Mouse (Mus musculus) neural tube, embryonic 11.5 days (tissue): Measurements from ENCODE around the gene Actrt3. TPM values are rescaled to one million over a fixed set of nuclear protein-coding genes. Genes with fewer than 3 reads are reported as not detected.
A peak's percentile ranks its signal among the peaks of the same experiment; 100 is the strongest.

Source experiments
- ATAC-seq: fragments of 200-750 bp; cut with Nextera tagmentation; 2 replicates; pipeline ENCODE4 v1.8.0; 2017; ENCODE audit warnings: moderate number of reproducible peaks, mild to moderate bottlenecking, moderate TSS enrichment, moderate library complexity; ENCODE audit not compliant: insufficient read depth, low FRiP score, low TSS enrichment
- DNase-seq: peaks from one replicate; pipeline ENCODE4 v3.0.0-alpha.2; 2015; ENCODE audit warnings: low spot score
- H3K27ac ChIP-seq: fragments of 300-500 bp; sonication (generic); 2 replicates; pipeline ENCODE4 v1.5.1; 2014; ENCODE audit warnings: low read depth, mild to moderate bottlenecking, low read length
- H3K27me3 ChIP-seq: fragments of 300-500 bp; sonication (generic); 2 replicates; pipeline ENCODE4 v1.6.1; 2014; ENCODE audit warnings: mild to moderate bottlenecking, low read length, mixed read lengths; ENCODE audit not compliant: control insufficient read depth, insufficient read depth
- H3K36me3 ChIP-seq: fragments of 300-500 bp; sonication (generic); 2 replicates; pipeline ENCODE4 v1.6.1; 2014; ENCODE audit warnings: mild to moderate bottlenecking, low read length, moderate library complexity, mixed read lengths; ENCODE audit not compliant: control insufficient read depth, insufficient read depth
- H3K4me1 ChIP-seq: fragments of 300-500 bp; sonication (generic); 2 replicates; pipeline ENCODE4 v1.6.1; 2014; ENCODE audit warnings: low read length, mixed read lengths; ENCODE audit not compliant: control insufficient read depth, insufficient read depth
- H3K4me2 ChIP-seq: fragments of 300-500 bp; sonication (generic); 2 replicates; pipeline ENCODE4 v1.6.1; 2014; ENCODE audit warnings: low read depth, mild to moderate bottlenecking, moderate library complexity
- H3K4me3 ChIP-seq: fragments of 300-500 bp; sonication (generic); 2 replicates; pipeline ENCODE4 v1.5.1; 2014; ENCODE audit warnings: low read depth, low read length
- H3K9ac ChIP-seq: fragments of 300-500 bp; sonication (generic); 2 replicates; pipeline ENCODE4 v1.6.1; 2014; ENCODE audit warnings: mild to moderate bottlenecking, low read length
- H3K9me3 ChIP-seq: fragments of 300-500 bp; sonication (generic); 2 replicates; pipeline ENCODE4 v1.6.1; 2016; ENCODE audit warnings: low read length; ENCODE audit not compliant: control insufficient read depth
- WGBS: fragments of 180-500 bp; shearing (Covaris S2); extraction: QIAGEN DNeasy Blood & Tissue Kit; methylation state at CpG from one replicate; pipeline ENCODE4 v1.1.7; 2014; 5-methylcytosine and 5-hydroxymethylcytosine counted together
- polyA plus RNA-seq: library from polyadenylated mRNA; unstranded; fragments of >200 nt; fragmentation: Nextera tagmentation; extraction: Ambion mirVana; gene quantifications from 2 replicates; pipeline ENCODE4 v1.2.1, GENCODE M21; 2014

Actrt3 gene
- polyA plus RNA-seq: 0.31 and 0.37 TPM in 2 replicates

- ATAC-seq: no peak
- 1% methylated on average over 32 of the region's 32 CpGs for WGBS
- Histone ChIP-seq H3K4me1 (peaks cover 6% of the 10 kb centered on the region; the same call in 1 of the 2 replicates), H3K4me2 (peak within 1 kb of the TSS; percentile 69), H3K36me3 (no peaks in the 10 kb centered on the region), H3K9me3 (no peaks in the 10 kb centered on the region), H3K4me3 (peak within 1 kb of the TSS; percentile 52), H3K27ac (peak within 1 kb of the TSS; percentile 20; the same call in 1 of the 2 replicates), H3K9ac (peak within 1 kb of the TSS; percentile 48), H3K27me3 (no peaks in the 10 kb centered on the region)
- peak; percentile 67 for DNase-seq
Measured at GRCm38 (mm10) chr3:30599711-30600545, at the start of gene Actrt3. Gene Actrt3, minus strand, starts transcription at chr3:30599939.

- DNase-seq: no peak
- Histone ChIP-seq H3K4me2 (no peak overlapping the region), H3K4me1 (0 out of 2 replicates have a peak, but pooled peaks cover 8% of the 10 kb centered on the region), H3K27ac (no peak overlapping the region), H3K36me3 (no peaks in the 10 kb centered on the region), H3K27me3 (peaks cover 18% of the 10 kb centered on the region), H3K9me3 (no peaks in the 10 kb centered on the region), H3K9ac (no peak overlapping the region), H3K4me3 (no peak overlapping the region)
- WGBS: 98% methylated on average over 2 of the region's 2 CpGs
- no peak for ATAC-seq
Measured at GRCm38 (mm10) chr3:30648466-30648865, 48.7 kb upstream of the Actrt3 start.

GRCm38 (mm10) chr3:30647440-30648090 is 47.8 kb upstream of the Actrt3 start, which contains the start of gene Lrrc34:
Gene Lrrc34, minus strand, starts transcription at chr3:30647869.
- Histone ChIP-seq H3K36me3 (no peaks in the 10 kb centered on the region), H3K9ac (peak within 1 kb of the TSS; percentile 54), H3K9me3 (no peaks in the 10 kb centered on the region), H3K4me1 (0 out of 2 replicates have a peak, but pooled peaks cover 8% of the 10 kb centered on the region), H3K27me3 (peaks cover 18% of the 10 kb centered on the region), H3K4me3 (peak within 1 kb of the TSS; percentile 31), H3K4me2 (peak within 1 kb of the TSS; percentile 63), H3K27ac (no peak within 1 kb of the TSS)
- peak; percentile 92 for ATAC-seq
- WGBS: 2% methylated on average over 25 of the region's 25 CpGs
- DNase-seq: peak; percentile 73

GRCm38 (mm10) chr3:30646761-30647160 is 47.0 kb upstream of the Actrt3 start:
- 46% methylated on average over 8 of the region's 8 CpGs for WGBS
- Histone ChIP-seq H3K9ac (no peak overlapping the region), H3K4me2 (no peak overlapping the region), H3K4me3 (no peak overlapping the region), H3K4me1 (0 out of 2 replicates have a peak, but pooled peaks cover 8% of the 10 kb centered on the region), H3K36me3 (no peaks in the 10 kb centered on the region), H3K9me3 (no peaks in the 10 kb centered on the region), H3K27me3 (peaks cover 18% of the 10 kb centered on the region), H3K27ac (no peak overlapping the region)
- ATAC-seq: no peak
- DNase-seq: no peak

GRCm38 (mm10) chr3:30644207-30644606 is 44.5 kb upstream of the Actrt3 start, which contains the start of gene Lrriq4:
Gene Lrriq4, plus strand, starts transcription at chr3:30644507.
- no peak within 1 kb of the TSS for H3K9ac ChIP-seq
- no peak for ATAC-seq
- H3K27ac ChIP-seq: no peak within 1 kb of the TSS
- H3K27me3 ChIP-seq: peaks cover under 1% of the 10 kb centered on the region; the same call in 1 of the 2 replicates
- DNase-seq: no peak
- 74% methylated on average over 2 of the region's 2 CpGs for WGBS
- H3K4me1 ChIP-seq: no peaks in the 10 kb centered on the region
- H3K4me3 ChIP-seq: no peak within 1 kb of the TSS
- no peaks in the 10 kb centered on the region for H3K9me3 ChIP-seq
- no peaks in the 10 kb centered on the region for H3K36me3 ChIP-seq
- H3K4me2 ChIP-seq: no peak within 1 kb of the TSS

- DNase-seq (no peak), ATAC-seq (no peak)
- Histone ChIP-seq H3K9ac (no peak overlapping the region), H3K27me3 (no peaks in the 10 kb centered on the region), H3K27ac (no peak overlapping the region), H3K9me3 (no peaks in the 10 kb centered on the region), H3K4me2 (no peak overlapping the region), H3K4me3 (no peak overlapping the region), H3K36me3 (no peaks in the 10 kb centered on the region), H3K4me1 (no peaks in the 10 kb centered on the region)
- 78% methylated on average over 4 of the region's 4 CpGs for WGBS
Measured at GRCm38 (mm10) chr3:30635629-30636028, 35.9 kb upstream of the Actrt3 start.

GRCm38 (mm10) chr3:30633681-30634080 is 33.9 kb upstream of the Actrt3 start:
- DNase-seq (no peak), ATAC-seq (no peak)
- Histone ChIP-seq H3K4me3 (no peak overlapping the region), H3K9me3 (no peaks in the 10 kb centered on the region), H3K4me2 (no peak overlapping the region), H3K27ac (no peak overlapping the region), H3K4me1 (no peaks in the 10 kb centered on the region), H3K36me3 (no peaks in the 10 kb centered on the region), H3K9ac (no peak overlapping the region), H3K27me3 (no peaks in the 10 kb centered on the region)
- WGBS: 64% methylated on average over 3 of the region's 3 CpGs

GRCm38 (mm10) chr3:30620132-30620531 is 20.4 kb upstream of the Actrt3 start:
- Histone ChIP-seq H3K4me3 (no peak overlapping the region), H3K27ac (no peak overlapping the region), H3K27me3 (no peaks in the 10 kb centered on the region), H3K9me3 (no peaks in the 10 kb centered on the region), H3K36me3 (peaks cover 5% of the 10 kb centered on the region), H3K9ac (no peak overlapping the region), H3K4me1 (no peaks in the 10 kb centered on the region), H3K4me2 (no peak overlapping the region)
- no peak for ATAC-seq
- 88% methylated on average over 8 of the region's 8 CpGs for WGBS
- no peak for DNase-seq
